Mouse (Mus musculus) G1E (cell line): ENCODE data around the gene Diaph3.

Experiments
- CTCF ChIP-seq: IDR thresholded peaks from 2 replicates; pipeline ENCODE4 v1.5.1; 2012; ENCODE audit warnings: low read depth, low read length, inconsistent platforms, mixed read lengths
- POLR2AphosphoS5 ChIP-seq: IDR thresholded peaks from 2 replicates; pipeline ENCODE4 v1.6.1; 2012; ENCODE audit warnings: low read depth, low read length, inconsistent platforms; ENCODE audit not compliant: insufficient replicate concordance
- TAL1 ChIP-seq: conservative IDR thresholded peaks from 2 replicates; pipeline ENCODE4 v1.6.1; 2012; ENCODE audit warnings: low read depth, low read length, inconsistent platforms, mixed read lengths

DNA sequence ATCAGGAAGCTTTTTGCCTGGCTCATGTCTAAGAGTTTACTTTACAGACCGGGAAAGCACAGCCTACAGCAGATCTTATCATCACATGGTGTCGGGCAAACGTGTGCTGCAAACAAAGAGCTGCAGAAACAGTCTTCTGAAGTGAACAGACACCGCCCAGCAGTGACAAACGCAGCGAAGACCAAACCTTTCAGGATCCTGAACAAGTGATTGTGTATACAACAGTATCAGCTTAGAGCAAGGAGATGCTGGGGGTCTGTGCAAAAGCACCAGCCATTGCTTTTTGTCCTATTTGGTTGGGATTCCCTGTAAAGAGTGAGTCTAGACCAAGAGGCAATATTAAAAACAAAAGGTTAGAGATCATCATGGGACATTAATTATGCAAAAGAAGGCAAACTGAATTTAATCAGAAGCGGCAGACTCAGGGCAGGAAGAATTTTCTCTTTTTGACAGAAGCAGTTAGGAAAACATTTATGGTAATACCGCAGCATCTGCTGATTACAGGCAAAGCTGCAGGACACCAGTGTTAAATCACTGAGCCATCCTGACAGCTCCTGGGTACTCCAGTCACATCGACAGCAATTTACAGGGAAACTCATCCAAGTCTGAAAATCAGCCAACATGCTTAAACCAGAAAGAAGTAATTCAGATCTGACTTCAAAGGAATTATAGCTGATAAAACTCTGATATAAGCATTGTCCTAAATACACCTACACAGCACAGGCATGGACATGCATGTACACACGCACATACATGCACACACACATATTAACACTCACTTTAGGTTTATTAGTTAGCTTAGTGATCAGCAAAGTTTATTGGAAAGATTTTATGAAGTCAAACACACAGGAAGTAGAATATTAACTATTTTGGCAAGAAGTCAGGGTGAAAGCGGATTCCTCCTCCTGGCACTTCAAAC lies 456.2 kb downstream of the Diaph3 start:
- TF ChIP-seq CTCF (no peak), POLR2AphosphoS5 (no peak), TAL1 (no peak)
